In the genomic region with DNA sequence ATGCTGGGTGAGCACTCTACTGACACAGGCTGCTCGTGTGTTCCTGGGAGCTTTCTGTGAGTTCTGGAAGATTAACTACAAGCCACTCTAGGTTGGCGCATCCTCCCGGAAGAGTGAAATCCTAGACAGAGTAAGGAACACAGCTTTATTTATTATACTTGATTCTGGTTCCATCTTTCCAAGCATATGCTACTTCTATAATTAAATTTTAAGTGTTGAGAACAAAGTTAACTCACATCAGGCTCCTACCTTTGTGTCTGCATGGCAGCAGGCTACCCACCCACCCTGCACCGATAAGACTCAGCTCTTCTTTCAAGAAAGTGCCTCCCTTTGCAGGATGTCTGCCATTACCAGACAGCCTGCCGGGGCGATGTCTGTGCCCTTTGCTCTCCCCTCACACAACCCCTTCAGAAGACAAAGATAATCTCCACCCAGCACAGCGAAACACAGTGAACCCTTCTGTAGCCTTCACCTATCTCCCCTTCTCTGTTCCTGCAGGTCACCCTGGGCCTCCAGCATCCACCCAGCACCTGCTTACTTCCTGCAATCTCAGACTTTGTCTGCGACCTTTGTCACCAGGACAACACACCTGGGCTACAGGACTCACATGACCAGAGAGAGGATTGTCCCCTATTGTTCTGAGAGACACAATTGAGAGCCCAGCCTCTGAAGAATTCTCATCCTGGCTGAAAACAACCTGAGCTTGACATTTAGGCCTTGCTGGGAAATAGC, we compare ENCODE assay signal across 20 mouse cellular contexts. TPM values are rescaled to one million over a fixed set of nuclear protein-coding genes. Genes with fewer than 3 reads are reported as not detected.
DNase-seq lines count a peak whose midpoint lies in the region; ATAC-seq and TF ChIP-seq lines count a peak whose summit lies in the region.
"Had no signal": no experiment of that assay in that cellular context is flagged by ENCODE, and none has a peak within 500 bp of the region (broad histone marks: within the 10 kb centered on the region; RNA-seq: fewer than 3 reads in every experiment).

No protein-coding gene starts in this region.

- no peak for TF ChIP-seq POLR2A in ES-Bruce4 (IDR thresholded peaks at IDR 0.05; ENCODE audit: insufficient read depth, low read length)

- 44% methylated on average over 8 of the region's 8 CpGs for WGBS in kidney, embryonic 15.5 days
- 31% methylated on average over 8 of the region's 8 CpGs for WGBS in intestine, postnatal 0 days

- H3K4me3 ChIP-seq in kidney, embryonic 15.5 days (replicated peaks), result no peak overlapping the region
- H3K4me3 ChIP-seq in ES-Bruce4 (ENCODE audit: low read depth, low read length), result no peak overlapping the region
- H3K4me3 ChIP-seq in intestine, postnatal 0 days (ENCODE audit: low read depth, low read length), result no peak overlapping the region
- H3K4me3 ChIP-seq: embryonic facial prominence, embryonic 12.5 days; erythroblast, embryonic 14.5 days; limb, embryonic 13.5 days; midbrain, embryonic 13.5 days; neural tube, embryonic 12.5 days had no signal

- no peak for TF ChIP-seq CTCF in ES-Bruce4 (IDR thresholded peaks at IDR 0.05; ENCODE audit: low read depth, low read length)
- no peak for TF ChIP-seq CTCF in intestine, postnatal 0 days (IDR thresholded peaks at IDR 0.05; ENCODE audit: low read depth)

- intact Hi-C loops in heart, postnatal 25 days (cut with DNase I), result no loop called here

- no peaks in the 10 kb centered on the region for H3K9me3 ChIP-seq in kidney, embryonic 15.5 days (replicated peaks)
- H3K9me3 ChIP-seq in ES-Bruce4 (replicated peaks; ENCODE audit: control insufficient read depth, insufficient read depth, low read length, poor library complexity, severe bottlenecking), result no peaks in the 10 kb centered on the region
- H3K9me3 ChIP-seq in intestine, postnatal 0 days (ENCODE audit: control insufficient read depth), result no peaks in the 10 kb centered on the region
- H3K9me3 ChIP-seq: embryonic facial prominence, embryonic 12.5 days; limb, embryonic 13.5 days; midbrain, embryonic 13.5 days; neural tube, embryonic 12.5 days had no signal

- H3K4me2 ChIP-seq in kidney, embryonic 15.5 days, result no peak overlapping the region
- H3K4me2 ChIP-seq in intestine, postnatal 0 days (replicated peaks; ENCODE audit: low read depth), result 0 out of 2 replicates have a peak overlapping the region, but pooled peaks have one; percentile 18
- H3K4me2 ChIP-seq: embryonic facial prominence, embryonic 12.5 days; limb, embryonic 13.5 days; midbrain, embryonic 13.5 days; neural tube, embryonic 12.5 days had no signal

- H3K27me3 ChIP-seq in kidney, embryonic 15.5 days, result no peaks in the 10 kb centered on the region
- no peaks in the 10 kb centered on the region for H3K27me3 ChIP-seq in ES-Bruce4 (ENCODE audit: control insufficient read depth, insufficient read depth, low read length, poor library complexity, severe bottlenecking)
- no peaks in the 10 kb centered on the region for H3K27me3 ChIP-seq in intestine, postnatal 0 days (replicated peaks; ENCODE audit: control insufficient read depth, insufficient read depth, low read length)
- H3K27me3 ChIP-seq: embryonic facial prominence, embryonic 12.5 days; limb, embryonic 13.5 days; midbrain, embryonic 13.5 days; neural tube, embryonic 12.5 days had no signal

- H3K9ac ChIP-seq in kidney, embryonic 15.5 days, result no peak overlapping the region
- no peak overlapping the region for H3K9ac ChIP-seq in ES-Bruce4 (ENCODE audit: low read depth, poor library complexity, severe bottlenecking)
- H3K9ac ChIP-seq in intestine, postnatal 0 days (ENCODE audit: low read depth, low read length), result no peak overlapping the region
- H3K9ac ChIP-seq: embryonic facial prominence, embryonic 12.5 days; limb, embryonic 13.5 days; midbrain, embryonic 13.5 days; neural tube, embryonic 12.5 days had no signal

- H3K27ac ChIP-seq in kidney, embryonic 15.5 days, result peak overlapping the region; percentile 76
- peak overlapping the region; percentile 62; the same call in 1 of the 2 replicates for H3K27ac ChIP-seq in ES-Bruce4 (ENCODE audit: insufficient read depth, low read length)
- peak overlapping the region; percentile 92 for H3K27ac ChIP-seq in intestine, postnatal 0 days (ENCODE audit: low read depth, low read length)
- H3K27ac ChIP-seq: embryonic facial prominence, embryonic 12.5 days; limb, embryonic 13.5 days; midbrain, embryonic 13.5 days; neural tube, embryonic 12.5 days had no signal

- H3K4me1 ChIP-seq in kidney, embryonic 15.5 days, result peaks cover 34% of the 10 kb centered on the region
- peaks cover 2% of the 10 kb centered on the region for H3K4me1 ChIP-seq in ES-Bruce4 (ENCODE audit: control insufficient read depth, insufficient read depth, low read length)
- H3K4me1 ChIP-seq in intestine, postnatal 0 days (replicated peaks; ENCODE audit: control insufficient read depth, insufficient read depth, low read length), result peaks cover 8% of the 10 kb centered on the region; the same call in 1 of the 2 replicates
- H3K4me1 ChIP-seq: neural tube, embryonic 12.5 days had no signal

- no peak; the same call in 1 of the 2 replicates for ATAC-seq in kidney, embryonic 15.5 days (replicated peaks; ENCODE audit: low FRiP score)
- peak; percentile 89 for ATAC-seq in intestine, postnatal 0 days
- ATAC-seq: activated CD4-positive, CD25-positive, alpha-beta regulatory T cell, adult 4 months; forebrain, embryonic 14.5 days; midbrain, embryonic 13.5 days had no signal

- DNase-seq in kidney, postnatal 4 days, result no peak
- peak; percentile 30 for DNase-seq in R1 (ENCODE audit: low read depth, low spot score)
- no peak for DNase-seq in adrenal gland, postnatal 25 days
- DNase-seq in heart, postnatal 25 days (ENCODE audit: low spot score), result no peak
- DNase-seq: adrenal gland, postnatal 10 days; B cell, adult 2 months; cerebellum, adult 11-12 months; kidney, postnatal 36 days; lung, postnatal 10 days; right cerebral cortex, postnatal 4 days had no signal

- peak; percentile 96 for TF ChIP-seq EP300 in ES-Bruce4 (IDR thresholded peaks at IDR 0.05; ENCODE audit: insufficient read depth, low read depth, low read length)

- peaks cover 47% of the 10 kb centered on the region for H3K36me3 ChIP-seq in kidney, embryonic 15.5 days
- H3K36me3 ChIP-seq in ES-Bruce4 (ENCODE audit: control insufficient read depth, insufficient read depth, low read length, poor library complexity, severe bottlenecking), result no peaks in the 10 kb centered on the region
- peaks cover 25% of the 10 kb centered on the region; the same call in 1 of the 2 replicates for H3K36me3 ChIP-seq in intestine, postnatal 0 days (ENCODE audit: control insufficient read depth, insufficient read depth)

RNA-seq across cellular contexts. Expression of a gene that starts 26.2 kb away (rescaled TPM):
- polyA plus RNA-seq in kidney, embryonic 15.5 days (2015; fragmentation: Nextera tagmentation; extraction: Ambion mirVana), result 84.9 and 88.7 TPM in 2 replicates
- 56.0 and 57.7 TPM in 2 replicates for polyA plus RNA-seq in ES-Bruce4 (2011; ENCODE audit: insufficient read depth, insufficient read length, low read depth, missing spikeins)
- polyA plus RNA-seq in intestine, postnatal 0 days (2015; fragmentation: Nextera tagmentation; extraction: Ambion mirVana), result 277 and 284 TPM in 2 replicates
- 334 and 362 TPM in 2 replicates for total RNA-seq in adrenal gland, postnatal 25 days (2021)
- 100 to 1,000 TPM; 204 to 227 TPM for total RNA-seq in heart, postnatal 25 days (2021)
